Mouse (Mus musculus) liver, embryonic 14.5 days (tissue): ENCODE measurements at regions not wholly inside any gene's neighbourhood (a gene's known extent, or its start where the extent isn't known, plus 50 kb on each side); places are given as distances from the start of the nearest gene placed in this dataset.

ENCODE experiments used
- CTCF ChIP-seq: IDR thresholded peaks from 2 replicates; pipeline ENCODE4 v1.5.1; 2016; ENCODE audit warnings: antibody characterized with exemption, low read depth, control low read depth
- EP300 ChIP-seq: IDR thresholded peaks from 2 replicates; pipeline ENCODE4 v1.6.1; 2016; ENCODE audit warnings: antibody characterized with exemption, low read depth

DNA sequence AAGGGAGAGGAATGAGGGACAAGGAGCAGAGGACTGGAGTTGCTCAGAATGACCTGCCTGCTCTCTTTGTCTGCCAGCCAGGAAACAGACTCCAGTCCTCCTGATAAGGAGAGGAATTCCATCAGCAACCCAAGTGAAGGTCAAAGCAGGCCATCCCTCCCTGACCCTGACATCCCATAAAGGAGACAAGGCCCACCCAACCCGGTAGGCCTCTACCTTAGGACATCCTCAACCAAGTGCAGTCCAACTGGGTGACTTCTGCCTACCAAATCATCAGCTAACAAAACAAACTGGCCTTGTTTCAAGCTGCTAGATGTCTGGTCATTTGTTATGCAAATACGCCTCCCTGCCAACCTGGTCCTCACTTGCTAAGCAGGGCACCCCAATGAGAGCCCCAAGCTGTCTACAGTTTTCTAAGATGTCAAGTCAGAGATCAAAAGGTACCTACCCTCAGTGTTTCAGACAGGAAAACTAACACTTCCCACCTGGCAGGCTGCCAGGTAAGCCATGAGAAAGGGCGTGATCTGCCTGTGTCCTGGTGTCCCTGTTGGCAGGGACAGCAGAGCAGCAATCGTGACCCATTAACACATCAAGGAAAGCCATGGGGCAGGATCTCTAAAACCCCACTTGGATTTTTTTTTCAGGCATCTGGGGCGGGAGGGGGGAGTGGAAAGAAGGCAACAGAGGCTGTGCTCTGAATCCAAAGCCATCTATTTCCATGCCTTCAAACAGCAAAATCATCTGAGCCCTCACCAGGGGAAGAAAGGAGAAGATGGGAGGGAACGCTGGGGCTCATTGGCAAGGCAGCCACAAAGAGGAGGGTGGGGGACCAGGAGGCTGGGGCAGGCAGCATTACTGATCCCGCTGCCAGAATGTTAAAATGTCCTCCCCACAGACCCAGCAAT, 227.6 kb upstream of the Cdh5 start:
- no peak for TF ChIP-seq EP300
- no peak for TF ChIP-seq CTCF
